Mouse (Mus musculus): ENCODE results near the gene Dgkb. TPM values are rescaled to one million over a fixed set of nuclear protein-coding genes. Genes with fewer than 3 reads are reported as not detected.

Gene Dgkb
- under 1 TPM in 1 of 2 experiments, not detected in 1; 0.15 TPM for polyA plus RNA-seq (2017; shearing (Covaris generic))

DNA sequence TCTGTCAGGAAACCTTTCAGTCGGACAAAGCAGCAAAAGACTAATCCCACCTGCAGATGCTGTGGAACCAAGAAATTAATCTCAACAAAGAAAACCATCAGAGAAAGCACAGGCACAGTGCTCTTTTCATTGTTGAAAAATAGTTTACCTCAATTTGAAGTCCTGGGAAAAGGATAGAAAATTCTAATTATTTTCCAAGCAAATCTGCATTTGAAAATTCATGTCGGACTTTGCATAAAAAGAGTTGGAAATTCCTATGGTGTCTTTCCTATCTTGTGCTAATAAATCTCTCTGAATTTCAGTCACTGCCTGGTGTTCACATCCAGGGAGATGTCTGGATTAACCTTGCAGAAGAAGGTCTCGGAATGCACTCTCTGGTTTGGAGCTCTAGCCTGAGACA, at the start of gene Dgkb:
Gene Dgkb, plus strand, starts transcription at position 301 of the 400 bp plus-strand sequence.
- no peak for ATAC-seq

DNA sequence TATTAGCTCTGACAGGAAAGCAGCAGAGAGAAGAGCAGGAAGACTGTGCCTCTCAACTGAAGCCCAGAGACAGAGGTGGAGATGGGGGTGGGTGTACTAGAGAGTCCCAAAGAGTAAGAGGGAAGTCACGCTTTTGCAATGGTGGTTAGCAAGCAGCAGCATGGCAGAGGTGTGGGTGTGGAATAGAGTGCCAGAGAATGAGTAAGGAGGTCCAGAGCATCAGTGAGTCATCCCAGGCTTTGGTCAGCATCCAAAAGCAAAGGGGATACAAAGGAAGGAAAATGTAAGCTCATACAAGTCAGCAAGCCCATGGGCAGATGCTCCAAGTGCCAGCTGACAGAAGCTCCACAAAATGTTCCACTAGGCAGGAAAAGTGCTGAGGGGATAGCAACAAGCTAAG, 47.7 kb upstream of the Dgkb start:
- ATAC-seq: no peak

DNA sequence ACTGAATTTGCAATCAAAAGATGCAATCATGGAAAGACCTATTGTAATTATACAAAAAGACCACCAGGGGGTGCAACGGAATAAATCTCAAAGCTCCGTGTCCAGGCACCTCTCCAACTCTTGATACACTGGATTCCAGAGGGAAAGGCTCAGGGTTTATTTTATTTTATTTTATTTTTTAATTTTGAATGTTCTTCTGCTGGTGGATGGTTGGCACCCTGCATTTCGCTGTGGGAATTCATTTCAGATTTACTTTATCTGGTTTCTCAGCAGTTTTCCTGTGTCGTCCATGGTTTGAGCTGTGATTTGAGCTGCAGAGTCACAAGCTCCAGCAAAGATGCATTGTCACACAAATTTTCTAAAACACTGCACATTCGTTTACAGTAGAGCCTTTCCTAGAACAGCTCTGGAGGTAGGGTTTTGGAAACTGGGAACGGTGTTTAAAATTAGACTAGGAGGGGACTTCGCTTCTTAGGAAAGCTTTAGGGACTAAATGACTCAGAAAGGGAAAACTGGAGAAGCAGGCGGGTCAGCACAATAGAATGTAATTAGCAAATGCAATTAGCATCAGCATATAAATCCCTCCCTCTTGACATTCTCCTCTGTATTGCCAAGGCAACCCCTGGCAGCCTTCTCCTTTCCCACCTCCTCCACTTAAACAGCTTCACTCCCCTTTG, 43.7 kb upstream of the Dgkb start:
- ATAC-seq: no peak

DNA sequence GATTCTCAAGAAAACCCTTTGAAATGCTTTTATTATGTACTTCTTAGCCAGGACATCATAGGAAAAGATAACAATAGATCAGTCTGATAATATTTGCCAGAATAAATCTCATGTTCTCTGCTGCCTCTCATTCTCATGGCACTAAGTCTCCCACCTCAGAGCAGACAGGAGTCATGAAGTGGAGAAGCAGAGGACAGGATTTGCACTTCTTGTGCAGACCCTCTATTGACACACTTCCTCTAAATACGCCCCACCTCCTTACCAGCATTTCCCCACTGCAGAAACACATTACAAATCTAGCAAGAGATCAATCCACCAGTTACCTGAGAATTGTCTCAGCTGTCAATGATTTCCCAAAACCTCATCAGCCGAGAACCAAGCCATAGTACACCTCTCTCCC, 42.9 kb upstream of the Dgkb start:
- ATAC-seq: no peak

DNA sequence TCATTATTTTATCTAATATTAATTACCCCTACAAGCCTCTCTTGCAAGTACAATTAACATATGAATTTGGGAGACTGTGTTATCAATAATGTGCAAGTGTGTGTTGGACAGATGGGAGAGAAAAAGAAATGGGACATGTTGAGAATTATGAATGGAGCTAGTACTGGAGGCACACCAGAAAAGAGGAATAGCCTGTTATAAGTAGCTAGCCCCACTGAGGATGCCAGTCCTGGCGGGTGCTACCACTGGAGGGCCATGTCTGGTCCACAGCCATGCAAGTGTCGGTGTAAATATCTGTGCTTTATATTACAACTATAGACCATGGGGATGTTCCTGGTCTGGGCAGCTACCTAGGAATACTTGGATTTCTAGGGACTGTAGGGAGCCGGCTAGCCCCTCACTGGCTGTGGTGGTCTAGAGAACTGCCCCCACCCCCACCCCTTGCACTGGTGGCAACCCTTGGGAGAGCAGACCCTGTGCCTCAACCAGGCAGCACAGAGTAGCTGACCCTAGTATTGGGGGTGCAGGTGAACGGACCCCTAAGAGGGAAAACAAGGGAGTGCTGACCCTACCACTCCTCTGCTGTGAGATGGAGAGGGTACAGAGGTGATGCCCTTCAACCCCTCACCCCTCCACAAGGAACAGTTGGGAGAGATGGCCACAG, 21.1 kb upstream of the Dgkb start:
- no peak for ATAC-seq

DNA sequence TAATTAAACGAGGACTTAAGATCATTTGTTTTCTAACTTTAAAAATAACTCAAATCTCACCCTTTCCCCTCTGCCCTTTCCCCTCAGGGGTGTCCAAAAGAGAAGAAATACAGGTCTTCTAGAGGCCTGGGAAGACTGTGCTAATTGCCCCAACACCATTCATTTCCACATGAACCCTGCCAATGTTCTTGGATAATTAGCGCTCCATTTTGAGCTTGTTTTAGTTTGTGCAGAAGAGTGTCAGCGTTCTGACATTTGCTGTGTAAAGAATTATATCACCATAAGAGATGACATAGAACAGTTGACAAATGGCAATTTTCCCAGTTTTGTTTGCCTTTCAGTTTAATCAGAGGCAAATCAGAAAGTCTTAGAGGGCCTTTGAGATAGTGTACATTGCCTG, 3.4 kb upstream of the Dgkb start:
- ATAC-seq: no peak

DNA sequence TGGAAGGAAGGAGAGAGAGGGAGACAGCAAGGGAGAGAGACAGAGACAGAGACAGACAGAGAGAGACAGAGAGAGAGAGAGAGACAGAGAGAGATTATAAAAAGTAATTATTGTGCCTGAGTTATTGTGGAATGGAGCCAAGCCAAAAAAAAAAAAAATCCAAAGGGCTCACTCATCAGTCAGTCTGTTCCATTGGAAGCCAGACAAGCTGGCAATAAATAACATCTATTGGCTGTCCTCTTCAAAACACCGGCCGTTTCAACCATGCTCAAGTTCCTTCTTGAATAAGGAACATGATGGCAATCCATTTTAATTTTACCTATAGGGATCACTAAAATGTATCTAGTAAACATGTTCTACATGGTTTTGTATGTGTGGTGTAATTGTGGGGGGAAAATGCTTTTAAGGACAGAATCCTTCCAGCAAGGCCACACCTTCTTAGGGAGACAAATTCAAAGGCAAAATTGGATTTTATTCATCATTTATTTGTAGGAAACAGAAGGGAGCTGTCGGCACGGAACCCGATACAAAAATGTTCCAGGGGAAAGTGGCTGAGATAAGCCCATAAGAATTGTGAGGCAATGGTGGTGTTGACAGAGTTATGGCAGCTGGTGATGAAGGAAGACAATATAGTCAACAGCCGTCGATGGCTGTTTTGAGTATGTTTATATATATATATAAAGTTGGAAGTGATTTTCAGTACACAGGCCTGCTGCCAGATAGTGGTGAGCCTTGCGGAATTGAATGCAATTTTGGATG, 3.7 kb downstream of the Dgkb start:
- ATAC-seq: no peak

DNA sequence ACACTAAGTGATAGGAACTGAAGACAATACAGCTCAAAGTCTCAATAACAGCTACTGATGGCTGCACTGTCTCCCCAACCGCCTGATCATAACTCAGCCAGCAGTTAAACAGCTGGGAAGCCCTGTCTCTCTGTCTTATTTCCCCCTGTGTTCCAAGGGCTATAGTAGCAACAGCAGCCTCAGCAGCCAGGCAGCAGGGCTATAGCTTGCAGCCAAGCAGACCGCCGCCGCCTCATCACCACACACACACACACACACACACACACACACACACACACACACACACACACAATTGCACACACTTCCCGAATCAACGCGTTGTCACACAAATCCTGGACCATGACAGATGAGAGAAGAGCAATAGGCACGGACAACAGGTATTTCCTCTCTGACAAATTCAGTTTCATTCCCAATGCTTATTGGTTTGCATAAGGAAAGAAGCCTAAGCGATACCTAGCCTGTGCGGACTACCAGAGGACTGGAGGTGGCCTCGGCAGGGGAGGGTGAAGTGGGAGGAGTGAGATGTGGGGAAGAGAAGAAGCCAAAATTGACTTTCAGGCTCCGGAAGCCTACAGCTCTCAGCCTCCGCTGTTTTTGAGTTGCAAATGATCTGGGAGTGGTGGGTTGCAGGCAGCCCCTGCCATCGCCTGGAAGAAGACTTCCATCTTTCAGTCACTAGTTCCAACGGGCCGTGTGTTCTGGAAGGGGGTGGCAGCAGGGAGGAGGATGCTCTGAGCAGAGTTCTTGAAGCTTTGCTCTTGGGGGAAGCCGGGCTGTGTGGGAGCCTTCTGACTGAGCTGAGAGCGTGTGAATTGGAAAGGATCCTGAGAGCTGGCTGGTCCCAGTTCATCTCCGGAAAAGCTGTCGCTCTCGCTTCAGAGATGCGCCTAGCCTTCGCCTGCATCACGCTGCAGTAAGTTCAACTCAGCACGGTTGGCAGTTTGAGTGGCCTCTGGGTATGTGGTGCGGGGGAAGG, 62.8 kb downstream of the Dgkb start:
- ATAC-seq: no peak

DNA sequence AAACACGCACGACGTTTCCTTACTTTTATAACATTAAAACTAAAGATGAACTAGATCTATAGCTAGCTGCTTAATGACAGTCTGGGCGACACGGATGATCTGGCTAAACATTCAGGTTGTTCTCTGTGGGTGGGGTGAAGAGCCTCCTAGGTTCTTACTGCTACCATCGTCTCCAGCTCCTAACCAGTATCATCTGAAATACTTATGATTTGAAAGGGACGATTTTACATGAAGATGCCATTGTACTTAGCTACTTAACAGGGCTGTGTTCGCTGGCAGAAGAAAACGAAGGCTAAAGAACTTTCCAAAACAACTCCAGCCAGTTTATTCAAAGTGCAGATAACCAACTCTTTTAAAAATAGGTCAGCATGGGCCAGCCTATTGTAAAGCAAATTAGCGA, 63.9 kb downstream of the Dgkb start:
- ATAC-seq: no peak

DNA sequence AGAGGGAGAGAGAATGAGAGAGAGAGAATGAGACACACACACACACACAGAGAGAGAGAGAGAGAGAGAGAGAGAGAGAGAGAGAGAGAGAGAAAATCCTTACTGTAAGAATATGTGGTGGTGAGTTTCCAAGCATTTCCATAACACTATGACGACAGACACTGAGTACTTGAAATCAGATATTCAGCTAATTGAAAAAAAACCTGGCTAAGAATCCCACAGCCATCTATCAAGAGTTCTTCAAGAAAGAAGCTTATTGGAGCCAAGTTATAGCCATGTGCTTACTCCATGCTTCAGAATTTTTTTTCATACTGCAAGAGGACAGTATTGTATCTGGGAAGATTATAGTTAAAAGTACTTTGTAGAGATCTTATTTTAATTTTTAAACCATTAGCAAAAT, 65.3 kb downstream of the Dgkb start:
- no peak for ATAC-seq

DNA sequence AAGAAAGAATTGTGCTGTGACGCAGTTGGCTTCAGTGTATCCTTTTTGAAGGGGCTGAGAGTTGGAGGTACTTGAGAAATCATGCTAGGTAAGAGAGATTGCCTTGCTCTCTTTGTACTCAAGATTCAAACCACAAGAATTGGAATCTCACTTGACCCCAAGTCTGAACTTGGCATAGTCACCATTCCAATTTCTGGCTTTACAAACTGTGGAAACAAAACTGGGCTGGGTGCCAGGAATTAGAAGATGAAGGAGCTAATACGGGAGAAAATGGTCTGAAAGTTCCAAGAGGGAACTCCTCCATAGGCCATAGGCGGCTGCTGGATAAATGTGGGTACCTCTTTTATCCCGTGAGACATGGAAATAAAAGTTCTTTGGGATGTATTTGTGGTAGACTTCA, 66.3 kb downstream of the Dgkb start:
- no peak for ATAC-seq

DNA sequence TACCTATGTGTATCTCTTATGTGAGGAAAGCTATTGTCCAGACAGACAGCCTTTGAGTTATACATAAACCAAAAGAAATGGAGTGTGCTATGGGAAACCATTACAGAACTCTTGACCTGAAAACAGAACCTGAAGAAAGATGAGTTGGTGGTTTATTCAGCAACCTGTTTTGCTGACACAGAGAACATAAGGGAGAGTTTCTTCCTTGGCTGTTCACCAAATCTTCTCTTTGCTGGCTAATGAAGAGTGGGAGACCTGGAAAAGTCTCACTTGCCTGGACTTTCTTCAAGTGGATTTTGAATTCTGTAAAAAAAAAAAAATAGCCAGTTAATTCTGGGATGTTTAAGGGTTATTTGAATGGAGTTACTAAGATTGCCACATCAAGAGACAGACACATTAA, 71.1 kb downstream of the Dgkb start:
- no peak for ATAC-seq

DNA sequence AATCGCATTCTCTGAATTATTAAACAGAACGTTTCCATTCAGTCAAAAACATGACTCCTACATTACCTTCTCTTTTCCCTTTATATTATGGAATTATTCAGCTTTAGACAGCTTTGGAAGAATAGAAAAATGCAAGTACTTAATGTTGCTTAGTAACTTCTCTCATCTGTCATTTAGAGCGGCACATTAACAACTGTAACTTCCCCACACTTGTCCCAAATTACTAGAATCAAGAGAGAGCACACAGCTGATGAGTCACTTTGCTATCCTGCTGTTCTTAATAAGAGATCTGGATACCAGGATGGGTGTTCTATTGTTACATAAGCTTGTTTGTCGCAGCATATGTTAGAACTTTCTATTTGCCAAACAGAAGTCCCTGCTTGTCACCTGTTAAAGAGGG, 71.9 kb downstream of the Dgkb start:
- no peak for ATAC-seq

DNA sequence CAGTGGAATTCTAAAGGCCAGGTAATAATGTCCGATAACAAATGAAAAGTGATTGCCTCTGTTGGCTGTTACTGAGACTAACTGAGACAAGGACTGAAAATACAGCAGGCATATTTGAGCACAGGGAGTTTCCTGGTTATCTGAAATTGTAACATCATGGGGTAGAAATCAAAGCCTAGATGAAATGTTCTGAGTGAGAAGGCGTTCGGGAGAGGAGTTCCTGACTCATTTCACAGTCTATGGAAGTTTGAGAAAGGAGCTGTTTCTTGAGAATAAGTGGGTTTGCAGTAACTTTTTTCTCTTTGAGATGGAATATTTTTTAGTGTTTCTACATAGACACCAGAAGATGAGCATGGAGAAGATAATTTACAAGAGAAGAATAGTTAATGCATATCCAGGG, 73.8 kb downstream of the Dgkb start:
- ATAC-seq: no peak

DNA sequence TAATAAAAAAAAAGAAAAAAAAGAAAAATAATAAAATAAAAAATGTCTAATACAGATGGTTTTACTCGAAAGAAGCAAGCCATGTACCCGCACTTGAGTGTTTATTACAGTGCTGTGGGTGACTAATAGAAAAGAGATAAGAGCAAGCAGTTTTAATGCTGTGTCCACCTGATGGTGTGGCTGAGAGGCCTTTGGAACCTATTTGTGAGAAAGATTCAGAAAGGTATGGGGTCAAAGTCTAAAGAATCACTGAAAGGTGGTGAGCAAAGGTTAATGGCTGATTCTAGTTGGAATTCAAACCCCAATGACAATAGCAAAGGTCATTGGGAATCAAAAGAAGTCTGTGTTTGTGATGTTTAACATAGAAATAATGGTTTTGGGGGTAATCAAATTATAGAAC, 124.6 kb downstream of the Dgkb start:
- no peak for ATAC-seq

DNA sequence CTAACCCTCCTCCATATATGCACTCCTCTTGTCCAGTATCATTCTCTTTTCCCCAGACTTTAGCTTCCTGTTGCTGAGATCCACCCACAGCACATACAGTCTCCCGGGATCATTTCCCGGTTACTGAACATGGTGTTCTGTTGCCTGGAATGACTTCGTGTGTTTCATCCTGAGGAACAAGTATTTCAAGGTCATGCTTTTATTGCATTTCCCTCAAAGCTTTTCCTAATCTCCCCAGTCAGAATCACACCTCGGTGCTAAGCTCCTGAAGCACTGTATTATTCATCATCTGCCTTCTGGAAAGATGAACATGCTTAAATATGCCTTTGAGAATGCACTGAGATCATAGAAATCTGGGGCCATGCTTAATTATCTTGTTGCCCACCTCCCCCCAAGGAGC, 138.7 kb downstream of the Dgkb start:
- ATAC-seq: no peak

DNA sequence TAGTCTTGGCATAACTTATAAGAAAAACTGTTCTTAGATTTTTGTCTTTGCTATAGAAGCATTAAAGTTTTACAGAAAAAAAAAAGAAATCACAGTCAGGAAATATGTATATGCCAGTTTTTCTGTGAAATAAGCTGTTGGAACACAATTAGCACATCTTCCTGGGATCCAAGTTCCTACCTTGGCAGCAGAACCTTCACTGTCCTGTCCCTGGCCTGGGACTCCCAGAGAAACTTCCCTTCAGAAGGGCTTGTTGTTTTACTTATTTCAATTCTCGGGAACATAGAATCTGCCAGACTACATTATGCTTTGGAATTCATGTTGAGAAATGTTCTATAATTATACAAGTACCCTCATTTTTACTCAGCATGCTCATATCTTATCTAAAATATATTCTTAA, 154.0 kb downstream of the Dgkb start:
- ATAC-seq: no peak

DNA sequence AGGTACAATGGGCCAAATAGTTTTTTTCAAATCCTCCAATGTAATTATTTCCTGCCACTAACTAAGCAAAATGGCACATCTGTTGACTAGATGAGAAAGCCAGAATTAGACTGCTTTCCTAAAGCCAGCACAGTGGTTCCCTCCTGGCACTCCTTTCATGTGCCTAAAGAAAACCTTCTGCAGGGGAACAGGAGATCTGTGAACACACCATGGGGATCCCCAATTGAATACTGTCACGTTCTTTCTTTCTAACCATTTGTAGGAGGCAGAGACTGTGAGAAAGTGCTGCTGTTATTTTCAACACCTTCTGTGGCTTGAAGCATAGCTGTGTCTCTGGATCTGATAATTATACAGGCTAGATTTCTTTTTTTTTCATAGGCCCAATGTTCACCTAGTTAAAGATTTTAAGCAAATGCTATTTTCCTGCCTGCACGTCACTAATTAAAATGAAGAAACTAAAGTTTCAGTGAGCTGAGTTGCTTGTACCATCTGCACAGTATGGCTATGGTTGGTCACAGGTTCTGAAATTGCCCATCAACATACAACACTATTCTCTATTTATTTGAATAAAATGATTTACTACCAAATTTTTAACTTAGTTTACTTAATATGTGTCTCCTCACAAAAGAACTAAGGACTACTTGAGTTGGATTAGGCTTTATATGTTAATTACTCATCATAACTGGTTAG, 161.1 kb downstream of the Dgkb start:
- no peak for ATAC-seq

DNA sequence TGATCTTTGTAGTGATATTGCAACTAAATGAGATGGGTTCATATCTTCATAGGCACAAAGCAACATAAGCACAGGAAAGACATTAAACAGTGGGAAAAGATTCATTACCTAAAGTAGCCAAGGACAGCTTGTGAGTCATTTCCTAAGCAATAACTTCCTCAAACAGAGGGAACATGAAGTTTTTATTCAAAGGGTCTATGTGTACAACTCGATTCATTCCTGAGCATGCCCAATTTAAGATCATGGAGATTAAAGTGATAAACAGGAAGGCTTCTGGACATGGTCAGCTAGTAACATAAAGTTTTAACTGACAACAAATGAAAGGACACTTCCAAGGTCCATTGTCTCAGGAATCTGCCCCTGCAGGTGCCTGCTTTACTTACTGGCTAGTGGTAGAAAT, 167.8 kb downstream of the Dgkb start:
- no peak for ATAC-seq

DNA sequence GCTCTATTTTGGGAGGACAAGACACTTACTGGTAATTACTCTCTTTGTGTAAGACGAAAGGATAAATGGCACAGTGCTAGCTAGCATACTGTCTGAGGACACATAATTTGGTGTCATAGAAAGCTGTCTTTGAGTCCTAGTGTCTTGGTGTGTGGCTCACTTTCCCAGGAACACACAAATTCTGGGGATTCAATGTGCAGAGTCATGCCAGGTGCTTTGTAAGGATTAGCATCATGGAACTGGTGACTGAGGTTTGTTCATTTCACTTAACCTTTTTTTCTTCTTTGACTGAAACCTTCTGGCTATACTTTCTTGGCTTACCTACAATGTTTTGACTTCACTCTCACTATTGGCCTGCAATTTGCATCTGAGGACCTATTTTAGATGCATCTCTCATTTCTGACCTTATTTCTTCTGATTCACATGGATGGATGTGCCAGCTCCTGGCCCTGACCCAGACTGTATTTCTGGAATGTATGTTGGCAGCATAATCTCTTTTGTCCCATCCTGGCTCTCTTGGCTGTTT, 170.6 kb downstream of the Dgkb start:
- no peak for ATAC-seq

DNA sequence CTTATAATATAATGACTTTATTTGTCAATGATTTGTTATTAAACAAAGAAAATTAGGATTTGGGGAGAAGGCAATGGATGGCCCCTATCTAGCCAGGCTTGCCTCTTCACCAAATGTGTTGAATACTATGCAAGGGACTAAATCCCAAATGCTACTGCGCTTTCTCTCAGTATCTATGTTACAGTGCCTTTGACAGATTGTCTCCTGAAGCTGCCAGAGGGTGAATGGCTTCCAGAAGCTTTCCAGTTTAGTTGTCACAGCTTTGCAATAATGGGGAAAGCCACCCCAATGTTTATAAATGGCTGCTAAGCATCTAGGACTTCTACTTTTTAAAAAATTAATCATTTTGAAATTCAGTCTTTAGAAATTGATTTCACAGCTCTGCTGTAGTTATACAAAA, 175.7 kb downstream of the Dgkb start:
- ATAC-seq: no peak

DNA sequence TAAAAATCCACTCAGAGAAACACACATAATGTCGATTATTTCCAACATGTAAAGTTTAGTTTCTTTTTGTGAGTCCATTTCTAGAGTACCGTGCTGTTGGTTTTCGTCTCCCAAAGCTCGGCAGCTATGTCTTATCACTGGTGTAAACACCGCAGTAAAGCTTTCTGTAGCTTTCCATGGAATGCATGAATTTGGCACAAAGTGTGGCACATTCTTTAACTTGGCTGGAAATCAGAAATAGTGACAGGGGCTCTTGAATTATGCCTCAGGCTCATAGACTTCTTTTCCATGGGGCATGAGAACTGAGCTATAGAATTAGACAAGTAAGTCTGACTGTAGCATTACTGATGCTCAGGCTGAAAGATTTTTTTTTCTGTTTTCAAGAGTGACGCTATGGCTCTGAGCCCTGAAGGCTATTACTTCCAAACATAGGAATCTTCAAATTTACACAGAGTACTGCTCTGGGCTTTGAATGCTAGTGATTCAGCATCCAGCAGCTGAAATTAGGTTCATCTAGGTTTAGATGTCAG, 179.0 kb downstream of the Dgkb start:
- no peak for ATAC-seq
